Mouse (Mus musculus) neural tube, embryonic 13.5 days (tissue): ENCODE measurements around the gene Rapgef4. TPM values are rescaled to one million over a fixed set of nuclear protein-coding genes. Genes with fewer than 3 reads are reported as not detected.

ENCODE experiments used
- ATAC-seq: fragments of 200-750 bp; cut with Nextera tagmentation; 2 replicates; pipeline ENCODE4 v1.8.0; 2017; ENCODE audit warnings: low read depth, mild to moderate bottlenecking, moderate TSS enrichment, moderate library complexity
- H3K27ac ChIP-seq: fragments of 300-500 bp; sonication (generic); replicated peaks from 2 replicates; pipeline ENCODE4 v1.5.1; 2015; ENCODE audit warnings: moderate library complexity, mild to moderate bottlenecking, inconsistent platforms
- H3K27me3 ChIP-seq: fragments of 300-500 bp; sonication (generic); 2 replicates; pipeline ENCODE4 v1.6.1; 2015; ENCODE audit warnings: mild to moderate bottlenecking, inconsistent platforms
- H3K36me3 ChIP-seq: fragments of 300-500 bp; sonication (generic); 2 replicates; pipeline ENCODE4 v1.6.1; 2015; ENCODE audit warnings: mild to moderate bottlenecking, inconsistent platforms
- H3K4me1 ChIP-seq: fragments of 300-500 bp; sonication (generic); replicated peaks from 2 replicates; pipeline ENCODE4 v1.6.1; 2015; ENCODE audit warnings: inconsistent platforms
- H3K4me2 ChIP-seq: fragments of 300-500 bp; sonication (generic); 2 replicates; pipeline ENCODE4 v1.6.1; 2015; ENCODE audit warnings: inconsistent platforms, mild to moderate bottlenecking, moderate library complexity
- H3K4me3 ChIP-seq: fragments of 300-500 bp; sonication (generic); 2 replicates; pipeline ENCODE4 v1.5.1; 2015; ENCODE audit warnings: mild to moderate bottlenecking, inconsistent platforms
- H3K9ac ChIP-seq: fragments of 300-500 bp; sonication (generic); 2 replicates; pipeline ENCODE4 v1.6.1; 2015; ENCODE audit warnings: moderate library complexity, mild to moderate bottlenecking, inconsistent platforms
- H3K9me3 ChIP-seq: fragments of 300-500 bp; sonication (generic); 2 replicates; pipeline ENCODE4 v1.6.1; 2016; ENCODE audit warnings: inconsistent platforms
- WGBS: fragments of 180-500 bp; shearing (Covaris S2); methylation state at CpG from one replicate; pipeline ENCODE4 v1.1.7; 2015; 5-methylcytosine and 5-hydroxymethylcytosine counted together
- polyA plus RNA-seq: library from polyadenylated mRNA; unstranded; fragments of >200 nt; fragmentation: Nextera tagmentation; extraction: Ambion mirVana; gene quantifications from 2 replicates; pipeline ENCODE4 v1.2.1, GENCODE M21; 2015

The Rapgef4 gene
- polyA plus RNA-seq, 1 experiment from 2014 or later, result 24.7 TPM

DNA sequence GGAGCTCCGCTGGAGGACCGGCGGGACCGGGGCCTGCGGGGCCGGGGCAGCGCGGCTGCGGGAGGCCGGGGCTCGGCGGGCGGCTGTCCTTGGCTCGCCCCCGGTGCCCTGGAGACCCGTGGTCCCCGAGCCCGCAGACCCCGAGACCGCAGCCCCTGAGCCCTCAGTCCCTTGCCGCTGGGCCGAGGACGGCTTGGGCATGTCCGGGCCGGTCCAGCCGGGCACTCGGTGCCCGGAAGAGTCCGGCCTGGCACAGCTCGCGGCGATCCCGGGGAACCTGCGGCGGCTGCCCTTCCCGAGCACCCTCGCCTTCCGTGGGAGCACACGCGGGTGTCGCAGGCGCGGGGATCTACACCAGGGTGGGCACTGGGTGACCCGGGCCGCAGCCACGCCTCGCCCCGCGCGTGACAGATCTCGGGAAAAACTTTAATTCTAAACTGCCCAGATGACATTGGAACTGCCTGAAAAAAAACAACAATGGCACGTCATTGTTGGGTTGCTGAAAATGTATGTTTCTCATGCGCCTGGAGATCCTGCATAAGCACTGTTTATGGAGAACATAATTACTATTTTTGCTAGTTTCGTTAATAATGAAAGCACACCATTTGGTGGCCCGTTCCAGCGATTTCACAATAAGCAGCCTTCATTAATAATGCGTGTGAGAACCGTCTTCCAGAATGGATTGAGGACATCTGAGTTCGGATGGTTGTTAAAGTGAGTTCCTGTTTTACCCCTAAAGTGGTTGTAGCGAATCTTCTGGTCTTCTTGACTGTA lies 305.0 kb downstream of the Rapgef4 start:
- WGBS, result under 1% methylated on average over 49 of the region's 60 CpGs

DNA sequence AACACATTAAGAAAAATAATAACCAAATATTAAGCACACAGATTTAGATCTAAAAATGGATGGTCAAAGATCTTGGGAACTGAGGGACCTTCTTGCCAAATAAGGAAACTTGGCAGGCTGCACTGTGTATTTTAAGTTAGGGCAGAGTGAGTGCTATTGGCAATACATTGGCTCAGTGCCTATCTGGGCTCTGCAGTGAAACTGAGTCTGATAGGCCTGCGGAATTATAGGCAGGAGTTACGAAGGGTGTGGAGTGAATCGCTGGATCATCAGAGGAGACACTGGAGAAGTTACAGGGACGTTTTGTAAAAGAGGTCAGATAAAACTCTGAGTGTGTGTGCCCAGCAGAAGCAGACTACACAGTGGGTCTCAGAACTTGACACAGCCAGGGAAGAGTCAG lies 306.1 kb downstream of the Rapgef4 start:
- no peak overlapping the region for H3K27ac ChIP-seq
- H3K9me3 ChIP-seq, result no peaks in the 10 kb centered on the region
- H3K4me3 ChIP-seq, result no peak overlapping the region
- H3K9ac ChIP-seq, result no peak overlapping the region
- H3K4me2 ChIP-seq, result 0 out of 2 replicates have a peak overlapping the region, but pooled peaks have one; percentile 13
- WGBS, result 63% methylated on average over 4 of the region's 4 CpGs
- ATAC-seq, result no peak
- H3K27me3 ChIP-seq, result peaks cover 24% of the 10 kb centered on the region
- H3K36me3 ChIP-seq, result no peaks in the 10 kb centered on the region
- H3K4me1 ChIP-seq, result peaks cover 4% of the 10 kb centered on the region; the same call in 1 of the 2 replicates

More for the DNA sequence above, 305.0 kb downstream of the Rapgef4 start:
- Histone ChIP-seq H3K9me3 (no peaks in the 10 kb centered on the region), H3K4me3 (peak overlapping the region; percentile 74), H3K4me2 (peak overlapping the region; percentile 96), H3K27me3 (peaks cover 24% of the 10 kb centered on the region), H3K36me3 (no peaks in the 10 kb centered on the region), H3K9ac (peak overlapping the region; percentile 85), H3K27ac (no peak overlapping the region), H3K4me1 (peaks cover 4% of the 10 kb centered on the region; the same call in 1 of the 2 replicates)
- peak; percentile 65 for ATAC-seq

- H3K36me3 ChIP-seq, result no peaks in the 10 kb centered on the region
- H3K27me3 ChIP-seq, result peaks cover 20% of the 10 kb centered on the region
- H3K9ac ChIP-seq, result no peak overlapping the region
- H3K4me3 ChIP-seq, result no peak overlapping the region
- H3K27ac ChIP-seq, result no peak overlapping the region
- peaks cover 4% of the 10 kb centered on the region; the same call in 1 of the 2 replicates for H3K4me1 ChIP-seq
- no peaks in the 10 kb centered on the region for H3K9me3 ChIP-seq
- no peak overlapping the region for H3K4me2 ChIP-seq
- no peak for ATAC-seq
- 88% methylated on average over 11 of the region's 11 CpGs for WGBS
These were observed 308.0 kb downstream of the Rapgef4 start for GRCm38 (mm10) chr2:72288932-72289534.

DNA sequence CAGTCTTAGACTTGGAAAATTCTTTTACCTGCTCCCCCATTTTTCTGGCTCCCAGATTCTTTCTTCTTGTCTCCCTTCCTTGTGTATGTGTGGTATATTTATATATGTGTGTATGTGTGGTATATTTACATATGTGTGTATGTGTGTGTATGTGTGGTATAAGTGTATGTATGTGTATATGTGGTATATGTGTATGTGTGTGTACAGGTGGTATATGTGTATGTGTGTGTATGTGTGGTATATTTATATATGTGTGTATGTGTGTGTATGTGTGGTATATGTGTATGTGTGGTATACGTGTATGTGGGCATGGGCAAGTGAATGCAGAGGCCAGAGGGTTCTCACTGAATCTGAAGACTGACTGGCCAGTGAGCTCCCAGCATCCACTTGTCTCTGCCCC lies 310.1 kb downstream of the Rapgef4 start:
- Histone ChIP-seq H3K4me3 (no peak overlapping the region), H3K36me3 (no peaks in the 10 kb centered on the region), H3K4me2 (no peak overlapping the region), H3K4me1 (peaks cover 4% of the 10 kb centered on the region; the same call in 1 of the 2 replicates), H3K9ac (no peak overlapping the region), H3K27ac (no peak overlapping the region), H3K27me3 (peaks cover 8% of the 10 kb centered on the region; the same call in 1 of the 2 replicates), H3K9me3 (no peaks in the 10 kb centered on the region)
- no peak for ATAC-seq
- 72% methylated on average over 1 of the region's 1 CpGs for WGBS

DNA sequence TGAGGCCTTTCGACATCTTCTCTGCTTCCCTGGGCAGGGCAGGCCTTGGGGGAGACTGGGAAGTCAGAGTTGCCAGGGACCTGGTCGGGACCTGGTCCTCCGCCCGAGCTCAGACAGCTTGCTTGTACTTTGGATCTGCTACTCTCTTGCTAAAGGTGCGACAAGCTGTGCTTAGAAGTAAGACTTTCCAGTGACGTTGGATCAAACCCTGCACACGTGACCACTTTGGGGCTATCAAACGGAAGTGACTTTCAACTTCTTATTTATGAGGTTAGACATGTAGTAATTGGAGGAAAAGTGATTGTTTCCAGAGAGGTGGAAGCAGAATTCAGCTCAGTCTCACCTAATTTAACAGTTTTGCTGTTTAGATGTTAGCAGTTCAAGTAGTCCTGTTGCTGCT lies 311.5 kb downstream of the Rapgef4 start:
- ATAC-seq, result no peak
- Histone ChIP-seq H3K9ac (no peak overlapping the region), H3K27me3 (peaks cover 2% of the 10 kb centered on the region; the same call in 1 of the 2 replicates), H3K4me1 (no peaks in the 10 kb centered on the region), H3K9me3 (no peaks in the 10 kb centered on the region), H3K36me3 (no peaks in the 10 kb centered on the region), H3K4me3 (no peak overlapping the region), H3K4me2 (no peak overlapping the region), H3K27ac (no peak overlapping the region)
- WGBS, result 90% methylated on average over 8 of the region's 8 CpGs

DNA sequence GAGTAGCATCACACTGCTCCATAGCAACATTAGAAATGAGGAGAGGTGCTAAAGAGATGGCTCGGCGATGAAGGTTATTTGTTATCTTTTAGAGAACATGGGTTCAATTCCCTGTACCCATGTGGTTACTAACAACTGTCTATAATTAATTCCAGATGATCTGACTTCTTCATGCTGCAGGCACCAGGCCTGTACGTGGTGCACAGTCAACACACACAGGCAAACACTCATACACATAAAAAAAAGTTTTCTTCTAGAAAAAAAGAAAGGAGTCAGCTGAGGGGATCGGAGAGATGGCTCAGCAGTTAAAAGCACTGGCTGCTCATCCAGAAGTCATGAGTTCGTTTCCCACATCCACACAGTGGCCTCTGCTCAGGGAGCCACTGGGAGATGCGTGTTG lies 314.0 kb downstream of the Rapgef4 start:
- Histone ChIP-seq H3K27ac (no peak overlapping the region), H3K36me3 (no peaks in the 10 kb centered on the region), H3K4me3 (no peak overlapping the region), H3K4me1 (no peaks in the 10 kb centered on the region), H3K9ac (no peak overlapping the region), H3K9me3 (no peaks in the 10 kb centered on the region), H3K27me3 (no peaks in the 10 kb centered on the region), H3K4me2 (no peak overlapping the region)
- no peak for ATAC-seq
- WGBS, result 77% methylated on average over 6 of the region's 6 CpGs

DNA sequence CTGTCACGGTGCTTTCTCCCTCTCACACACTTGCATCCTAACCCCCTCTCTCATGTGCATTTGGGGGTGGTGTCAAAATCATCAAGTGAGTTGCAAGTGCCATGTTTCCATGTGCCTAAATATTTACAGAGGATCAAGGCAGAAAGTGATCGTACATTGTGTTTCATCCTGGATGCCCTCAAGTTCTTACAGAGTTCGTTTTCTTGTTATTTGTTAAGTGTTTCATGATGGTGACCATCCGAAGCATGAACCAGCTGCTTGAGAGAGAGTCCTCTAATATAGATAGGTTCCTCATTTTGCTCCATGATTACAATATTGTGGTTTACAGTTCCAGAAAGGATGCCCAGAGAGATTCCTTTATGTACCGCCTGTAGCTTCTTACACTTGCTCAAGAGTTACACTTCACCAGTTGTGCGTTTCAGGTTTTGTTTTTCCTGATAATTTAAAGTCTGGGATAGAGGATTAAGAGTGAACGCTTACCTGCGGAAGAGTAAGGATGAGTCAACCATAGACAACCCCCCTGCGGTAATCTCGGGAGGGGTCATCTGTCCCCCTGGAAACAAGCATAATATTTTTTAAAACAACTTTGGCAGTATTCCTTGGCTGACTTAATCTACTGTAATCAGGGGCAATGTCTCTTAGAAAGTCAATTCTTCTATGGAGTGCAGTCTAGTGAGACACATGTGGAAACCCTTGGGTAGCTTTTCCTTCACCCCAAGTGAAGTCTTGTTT lies 316.1 kb downstream of the Rapgef4 start:
- Histone ChIP-seq H3K4me2 (no peak overlapping the region), H3K27ac (no peak overlapping the region), H3K9ac (no peak overlapping the region), H3K9me3 (no peaks in the 10 kb centered on the region), H3K4me1 (no peaks in the 10 kb centered on the region), H3K36me3 (no peaks in the 10 kb centered on the region), H3K4me3 (no peak overlapping the region), H3K27me3 (no peaks in the 10 kb centered on the region)
- no peak for ATAC-seq
- 86% methylated on average over 10 of the region's 10 CpGs for WGBS

- H3K27ac ChIP-seq, result no peak overlapping the region
- H3K4me2 ChIP-seq, result no peak overlapping the region
- H3K9me3 ChIP-seq, result no peaks in the 10 kb centered on the region
- no peak overlapping the region for H3K4me3 ChIP-seq
- H3K9ac ChIP-seq, result no peak overlapping the region
- no peak for ATAC-seq
- WGBS, result 76% methylated on average over 10 of the region's 10 CpGs
- no peaks in the 10 kb centered on the region for H3K4me1 ChIP-seq
- H3K36me3 ChIP-seq, result no peaks in the 10 kb centered on the region
- H3K27me3 ChIP-seq, result no peaks in the 10 kb centered on the region
These were observed 316.7 kb downstream of the Rapgef4 start for GRCm38 (mm10) chr2:72297716-72298082.

DNA sequence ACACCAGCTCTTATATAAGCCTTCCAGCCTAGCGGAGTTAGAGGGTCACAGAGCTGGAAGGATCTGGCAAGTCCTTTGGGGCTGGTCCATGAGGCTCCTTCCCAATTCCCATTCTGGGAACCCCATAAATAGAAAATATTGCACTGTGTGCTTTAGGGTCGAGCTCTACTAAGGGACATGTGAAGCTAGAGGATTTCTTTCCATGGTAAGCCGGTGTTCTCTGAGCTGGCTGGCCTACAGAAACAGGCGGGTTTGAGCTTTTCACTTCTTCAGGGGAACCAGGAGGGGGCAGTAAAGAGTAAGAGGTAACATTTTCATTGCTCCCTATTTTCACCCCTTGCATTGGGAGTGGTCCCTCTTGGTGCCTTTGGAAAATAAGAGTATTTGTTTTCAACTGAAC lies 317.4 kb downstream of the Rapgef4 start:
- Histone ChIP-seq H3K27ac (no peak overlapping the region), H3K4me1 (no peaks in the 10 kb centered on the region), H3K27me3 (no peaks in the 10 kb centered on the region), H3K4me2 (no peak overlapping the region), H3K36me3 (no peaks in the 10 kb centered on the region), H3K4me3 (no peak overlapping the region), H3K9ac (no peak overlapping the region), H3K9me3 (no peaks in the 10 kb centered on the region)
- no peak for ATAC-seq
- WGBS, result 65% methylated on average over 4 of the region's 4 CpGs

GRCm38 (mm10) chr2:72301194-72301916 lies 320.3 kb downstream of the Rapgef4 start:
- H3K9ac ChIP-seq, result no peak overlapping the region
- H3K4me2 ChIP-seq, result no peak overlapping the region
- H3K4me3 ChIP-seq, result no peak overlapping the region
- H3K36me3 ChIP-seq, result no peaks in the 10 kb centered on the region
- no peaks in the 10 kb centered on the region for H3K27me3 ChIP-seq
- H3K4me1 ChIP-seq, result no peaks in the 10 kb centered on the region
- H3K27ac ChIP-seq, result no peak overlapping the region
- WGBS, result 93% methylated on average over 9 of the region's 9 CpGs
- H3K9me3 ChIP-seq, result no peaks in the 10 kb centered on the region
- no peak for ATAC-seq

DNA sequence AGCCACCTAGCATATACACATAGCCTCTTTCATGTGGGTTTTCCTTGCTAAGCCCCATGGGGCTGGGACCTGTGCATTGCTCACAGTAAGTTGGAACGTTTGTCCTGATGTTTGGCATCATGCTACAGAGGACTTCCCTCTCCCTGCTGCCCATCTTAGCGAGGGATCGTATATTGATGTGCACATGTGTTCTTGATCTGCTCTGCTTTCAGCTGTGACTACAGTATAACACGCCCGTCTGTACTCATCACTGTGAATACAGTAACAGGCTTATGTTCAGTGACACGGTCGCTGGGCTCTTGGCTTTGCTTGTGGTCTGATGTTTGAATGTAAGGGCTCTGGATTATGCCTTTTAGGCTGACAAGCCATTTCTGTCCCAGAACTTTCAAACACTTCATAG lies 324.7 kb downstream of the Rapgef4 start:
- no peak overlapping the region for H3K9ac ChIP-seq
- no peak for ATAC-seq
- WGBS, result 93% methylated on average over 7 of the region's 7 CpGs

More for the DNA sequence above, 324.7 kb downstream of the Rapgef4 start:
- Histone ChIP-seq H3K4me3 (no peak overlapping the region), H3K27me3 (no peaks in the 10 kb centered on the region), H3K4me1 (no peaks in the 10 kb centered on the region), H3K4me2 (no peak overlapping the region), H3K9me3 (no peaks in the 10 kb centered on the region), H3K36me3 (no peaks in the 10 kb centered on the region), H3K27ac (no peak overlapping the region)
